Mouse (Mus musculus) cortical plate, adult 2 months (tissue): ENCODE results near the gene Mlxipl.

ENCODE experiments used
- CTCF ChIP-seq: fragments of 200-500 bp; IDR thresholded peaks from 2 replicates; pipeline ENCODE4 v1.5.1; 2011; ENCODE audit warnings: mild to moderate bottlenecking, control low read depth, low read length; ENCODE audit not compliant: insufficient read depth; ENCODE audit errors: extremely low read depth
- POLR2A ChIP-seq: fragments of 200-500 bp; IDR thresholded peaks from 2 replicates; pipeline ENCODE4 v1.6.1; 2011; ENCODE audit warnings: mild to moderate bottlenecking, low read length, control low read depth; ENCODE audit not compliant: insufficient read depth; ENCODE audit errors: extremely low read depth

- TF ChIP-seq CTCF, result no peak
- no peak for TF ChIP-seq POLR2A
Observed at GRCm38 (mm10) chr5:135120753-135121152, 31.1 kb downstream of the Mlxipl start.
